Mouse (Mus musculus) kidney, adult 2 months (tissue): ENCODE results near the gene Pcca.

Experiments
- CTCF ChIP-seq: fragments of 200-500 bp; conservative IDR thresholded peaks from 2 replicates; pipeline ENCODE4 v1.5.1; 2011; ENCODE audit warnings: low read depth, mild to moderate bottlenecking, control low read depth, low read length, moderate library complexity, mixed read lengths; ENCODE audit not compliant: insufficient read depth, insufficient read length
- POLR2A ChIP-seq: fragments of 200-500 bp; IDR thresholded peaks from one replicate; pipeline ENCODE4 v1.6.1; 2011; ENCODE audit warnings: low read depth, low read length, control low read depth

- TF ChIP-seq CTCF, result no peak
- no peak for TF ChIP-seq POLR2A
Observed at GRCm38 (mm10) chr14:122719496-122720080, 185.5 kb downstream of the Pcca start.
